In genomic region chr14:105542090-105542485, GRCm38 (mm10) we compare ENCODE assay signal across 12 mouse cellular contexts.
A peak's percentile ranks its signal among the peaks of the same experiment; 100 is the strongest.
DNase-seq lines count a peak whose midpoint lies in the region; ATAC-seq lines count a peak whose summit lies in the region.
"Had no signal": no experiment of that assay in that cellular context is flagged by ENCODE, and none has a peak within 500 bp of the region (broad histone marks: within the 10 kb centered on the region; RNA-seq: fewer than 3 reads in every experiment).

No protein-coding gene starts in this region.

- peak; percentile 38; the same call in 1 of the 2 replicates for ATAC-seq in kidney, embryonic 14.5 days (ENCODE audit: low FRiP score, low TSS enrichment)
- no peak; the same call in 1 of the 2 replicates for ATAC-seq in forebrain, embryonic 12.5 days (ENCODE audit: low FRiP score)
- peak; percentile 31; the same call in 1 of the 2 replicates for ATAC-seq in hindbrain, embryonic 16.5 days
- ATAC-seq in neural tube, embryonic 12.5 days (ENCODE audit: low FRiP score, low read depth) = peak; percentile 22; the same call in 1 of the 2 replicates
- ATAC-seq in activated CD4-positive, CD25-positive, alpha-beta regulatory T cell, adult 4 months = no peak
- ATAC-seq: intestine, embryonic 16.5 days had no signal

- DNase-seq in kidney, postnatal 10 days = no peak
- no peak for DNase-seq in adrenal gland, adult 8-10 months
- DNase-seq in urinary bladder, postnatal 10 days (ENCODE audit: low spot score) = no peak
- DNase-seq: right cerebral cortex, postnatal 14 days had no signal

- no peaks in the 10 kb centered on the region; the same call in 1 of the 2 replicates for H3K4me1 ChIP-seq in kidney, embryonic 14.5 days (ENCODE audit: control insufficient read depth, insufficient read depth, low read length)
- peaks cover 11% of the 10 kb centered on the region for H3K4me1 ChIP-seq in forebrain, embryonic 12.5 days
- H3K4me1 ChIP-seq in hindbrain, embryonic 16.5 days (ENCODE audit: control insufficient read depth, insufficient read depth, low read depth, low read length) = peaks cover 5% of the 10 kb centered on the region
- H3K4me1 ChIP-seq in neural tube, embryonic 12.5 days = peaks cover 7% of the 10 kb centered on the region; the same call in 1 of the 2 replicates
- H3K4me1 ChIP-seq: liver, embryonic 15.5 days; stomach, embryonic 15.5 days had no signal

- H3K27ac ChIP-seq in kidney, embryonic 14.5 days (ENCODE audit: low read depth, low read length) = no peak overlapping the region
- H3K27ac ChIP-seq in forebrain, embryonic 12.5 days = no peak overlapping the region
- peak overlapping the region; percentile 61; the same call in 1 of the 2 replicates for H3K27ac ChIP-seq in hindbrain, embryonic 16.5 days (ENCODE audit: low read depth, low read length)
- H3K27ac ChIP-seq in neural tube, embryonic 12.5 days = no peak overlapping the region
- H3K27ac ChIP-seq: liver, embryonic 15.5 days; stomach, embryonic 15.5 days had no signal

- H3K27me3 ChIP-seq in kidney, embryonic 14.5 days (ENCODE audit: control insufficient read depth, insufficient read depth, low read length) = no peaks in the 10 kb centered on the region
- peaks cover 12% of the 10 kb centered on the region; the same call in 1 of the 2 replicates for H3K27me3 ChIP-seq in forebrain, embryonic 12.5 days
- no peaks in the 10 kb centered on the region for H3K27me3 ChIP-seq in hindbrain, embryonic 16.5 days (replicated peaks; ENCODE audit: control insufficient read depth, insufficient read depth, low read length)
- H3K27me3 ChIP-seq in neural tube, embryonic 12.5 days (replicated peaks) = no peaks in the 10 kb centered on the region
- H3K27me3 ChIP-seq: liver, embryonic 15.5 days; stomach, embryonic 15.5 days had no signal

- peak overlapping the region; percentile 31; the same call in 1 of the 2 replicates for H3K4me2 ChIP-seq in kidney, embryonic 14.5 days (replicated peaks; ENCODE audit: low read depth, low read length)
- H3K4me2 ChIP-seq in forebrain, embryonic 12.5 days = peak overlapping the region; percentile 48
- peak overlapping the region; percentile 57 for H3K4me2 ChIP-seq in hindbrain, embryonic 16.5 days (ENCODE audit: low read length)
- peak overlapping the region; percentile 47 for H3K4me2 ChIP-seq in neural tube, embryonic 12.5 days (replicated peaks)
- H3K4me2 ChIP-seq: liver, embryonic 15.5 days; stomach, embryonic 15.5 days had no signal

- H3K9me3 ChIP-seq in kidney, embryonic 14.5 days (ENCODE audit: control insufficient read depth, low read length) = no peaks in the 10 kb centered on the region
- H3K9me3 ChIP-seq in forebrain, embryonic 12.5 days = no peaks in the 10 kb centered on the region
- no peaks in the 10 kb centered on the region for H3K9me3 ChIP-seq in hindbrain, embryonic 16.5 days (ENCODE audit: control insufficient read depth, low read length)
- H3K9me3 ChIP-seq in neural tube, embryonic 12.5 days = no peaks in the 10 kb centered on the region
- H3K9me3 ChIP-seq: liver, embryonic 15.5 days; stomach, embryonic 15.5 days had no signal

- H3K36me3 ChIP-seq in kidney, embryonic 14.5 days (ENCODE audit: control insufficient read depth, insufficient read depth, low read length) = no peaks in the 10 kb centered on the region
- no peaks in the 10 kb centered on the region for H3K36me3 ChIP-seq in forebrain, embryonic 12.5 days (replicated peaks)
- H3K36me3 ChIP-seq in hindbrain, embryonic 16.5 days (ENCODE audit: control insufficient read depth, insufficient read depth, low read length) = no peaks in the 10 kb centered on the region
- H3K36me3 ChIP-seq in neural tube, embryonic 12.5 days = no peaks in the 10 kb centered on the region
- H3K36me3 ChIP-seq: liver, embryonic 15.5 days; stomach, embryonic 15.5 days had no signal

- H3K4me3 ChIP-seq in kidney, embryonic 14.5 days (ENCODE audit: low read length) = no peak overlapping the region
- no peak overlapping the region for H3K4me3 ChIP-seq in forebrain, embryonic 12.5 days (replicated peaks)
- no peak overlapping the region for H3K4me3 ChIP-seq in hindbrain, embryonic 16.5 days (ENCODE audit: low read length)
- H3K4me3 ChIP-seq in neural tube, embryonic 12.5 days = no peak overlapping the region
- H3K4me3 ChIP-seq: liver, embryonic 15.5 days; stomach, embryonic 15.5 days had no signal

- no peak overlapping the region for H3K9ac ChIP-seq in kidney, embryonic 14.5 days (ENCODE audit: low read depth, low read length)
- H3K9ac ChIP-seq in forebrain, embryonic 12.5 days = no peak overlapping the region
- no peak overlapping the region for H3K9ac ChIP-seq in hindbrain, embryonic 16.5 days (ENCODE audit: low read depth, low read length)
- H3K9ac ChIP-seq in neural tube, embryonic 12.5 days = no peak overlapping the region
- H3K9ac ChIP-seq: liver, embryonic 15.5 days; stomach, embryonic 15.5 days had no signal

- WGBS in kidney, embryonic 14.5 days = 64% methylated on average over 8 of the region's 8 CpGs
- WGBS in forebrain, embryonic 12.5 days = 33% methylated on average over 8 of the region's 8 CpGs
- 30% methylated on average over 8 of the region's 8 CpGs for WGBS in hindbrain, embryonic 16.5 days
- WGBS in neural tube, embryonic 12.5 days = 69% methylated on average over 8 of the region's 8 CpGs

Comparison
In these comparisons a context has a peak if more than half of its experiments do, and no peak if none do; other contexts are left out.
1. ATAC-seq: peak in kidney, embryonic 14.5 days (single experiment), hindbrain, embryonic 16.5 days (single experiment) and neural tube, embryonic 12.5 days (single experiment); none in forebrain, embryonic 12.5 days (single experiment) and activated CD4-positive, CD25-positive, alpha-beta regulatory T cell, adult 4 months (single experiment).
2. Peak in every context shown above with its lines, with median percentiles within 50 percentile points of each other: H3K4me2 ChIP-seq.